Mouse (Mus musculus) neutrophil, adult 59 days (primary cell): ENCODE measurements around the gene Tprg. TPM values are rescaled to one million over a fixed set of nuclear protein-coding genes. Genes with fewer than 3 reads are reported as not detected.

Experiments used
- total RNA-seq, 2 experiments: library from RNA; stranded (reverse); gene quantifications; 1 replicate in 1 of 2; 2 replicates in 1 of 2; pipeline ENCODE4 v1.2.4; 2023

Tprg gene
- total RNA-seq = not detected

GRCm38 (mm10) chr16:25286517-25286916 is at the start of gene Tprg:
Gene Tprg, plus strand, starts transcription at chr16:25286817.

